Mouse (Mus musculus) WW6 (cell line): Measurements from ENCODE around the gene Nfkbid.

ENCODE experiments used
- DNase-seq: peaks from one replicate; pipeline ENCODE4 v3.0.0-alpha.2; 2013; ENCODE audit warnings: low read depth, low spot score

The Nfkbid gene

GRCm38 (mm10) chr7:30421175-30421889 is at the start of gene Nfkbid:
Nfkbid (plus strand) TSS chr7:30421732.
- peak; percentile 42 for DNase-seq

GRCm38 (mm10) chr7:30373501-30373962 is 48.0 kb upstream of the Nfkbid start:
- DNase-seq: peak; percentile 93

- no peak for DNase-seq
These were observed 41.5 kb upstream of the Nfkbid start for GRCm38 (mm10) chr7:30380061-30380460.

DNA sequence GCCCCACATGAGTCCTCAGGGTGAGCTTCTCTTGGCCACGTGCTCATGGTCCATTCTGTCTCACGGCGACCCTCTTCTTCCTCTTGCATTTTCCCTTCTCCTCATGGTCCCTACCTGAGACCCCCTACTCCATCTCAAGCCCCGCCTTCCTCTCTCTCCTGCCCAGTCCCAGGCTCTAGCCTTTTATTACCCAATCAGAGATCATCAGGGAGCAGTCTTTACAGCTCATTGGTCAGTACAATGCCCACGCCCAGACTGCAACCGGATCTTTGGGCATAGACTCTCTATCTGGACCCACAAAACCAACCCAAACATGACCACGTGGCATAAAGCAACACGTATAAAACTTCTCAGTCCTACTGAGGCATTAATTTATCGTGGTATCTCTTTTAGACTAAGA is 37.4 kb upstream of the Nfkbid start:
- DNase-seq: no peak

DNA sequence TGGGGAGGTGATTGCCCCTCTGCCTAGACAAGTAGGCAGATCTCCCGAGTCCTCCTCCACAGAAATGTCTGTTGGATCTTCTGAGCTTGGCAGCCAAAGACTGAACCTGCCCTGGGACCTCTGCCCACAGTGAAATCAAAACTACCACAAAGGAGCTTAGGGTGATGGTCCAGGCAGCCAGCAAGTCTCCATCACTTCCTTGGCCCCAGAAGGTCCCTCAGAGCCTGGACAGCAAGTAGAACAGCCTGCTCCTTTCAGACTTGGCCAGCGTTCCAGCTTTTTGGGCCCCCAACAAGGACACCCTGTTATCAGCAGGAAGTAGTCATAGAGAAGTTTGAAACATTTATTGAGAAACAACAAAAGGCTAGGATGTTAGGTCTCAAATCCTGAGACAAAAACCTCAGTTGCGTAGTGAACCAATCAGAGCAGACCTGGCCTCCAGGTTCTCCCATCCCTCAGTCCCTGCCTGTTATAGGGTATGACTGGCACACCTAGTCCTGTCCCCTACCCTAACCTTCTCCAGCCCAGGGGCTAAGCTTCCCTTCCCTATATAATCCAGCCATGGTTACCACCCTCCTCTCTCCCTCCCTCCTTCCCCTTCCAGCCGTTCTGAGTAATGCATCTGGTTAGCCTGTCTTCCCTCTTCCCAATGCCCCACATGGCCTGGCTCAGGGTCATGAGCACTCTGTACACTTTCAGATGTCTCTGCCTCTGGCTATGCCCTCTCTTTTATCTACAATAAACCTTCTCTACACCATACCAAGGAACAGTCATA is 28.6 kb upstream of the Nfkbid start:
- no peak for DNase-seq

DNA sequence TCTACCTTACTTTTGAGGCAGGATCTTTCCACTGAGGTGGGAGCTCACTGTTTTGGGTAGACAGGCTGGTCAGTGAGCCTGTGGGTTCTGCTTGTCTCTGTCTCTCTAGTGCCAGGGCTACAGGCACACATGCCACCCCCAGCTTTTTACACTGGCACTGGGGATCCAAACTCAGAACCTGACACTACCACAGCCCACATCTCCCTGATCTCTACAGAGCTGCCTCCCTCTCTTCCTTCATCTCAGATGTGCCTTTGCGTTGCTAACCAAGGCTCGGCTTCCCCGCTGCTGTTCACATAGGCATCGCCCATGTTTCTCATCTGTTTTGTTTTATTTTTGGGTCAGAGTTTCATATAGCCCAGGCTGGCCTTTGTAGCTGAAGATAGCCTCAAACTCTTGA is 27.9 kb upstream of the Nfkbid start:
- DNase-seq: no peak

GRCm38 (mm10) chr7:30394379-30394778 is 27.2 kb upstream of the Nfkbid start:
- no peak for DNase-seq

DNA sequence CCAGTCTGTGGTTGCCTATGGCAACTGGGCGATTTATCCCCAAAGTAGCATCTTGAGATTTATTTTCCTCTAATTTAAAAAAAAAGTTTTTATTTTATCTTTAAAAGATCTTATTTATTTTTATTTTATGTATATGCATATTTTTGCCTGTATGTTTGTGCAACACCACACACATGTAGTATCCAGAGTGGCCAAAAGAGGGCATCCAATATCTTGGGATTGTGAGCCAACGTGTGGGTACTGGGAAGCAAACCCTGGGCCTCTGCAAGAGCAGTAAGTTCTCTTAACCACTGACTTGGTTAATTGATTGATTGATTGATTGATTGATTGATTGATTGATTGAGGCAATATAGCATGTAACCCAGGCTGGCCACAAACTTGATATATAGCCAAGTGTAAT is 26.7 kb upstream of the Nfkbid start:
- no peak for DNase-seq

GRCm38 (mm10) chr7:30399671-30400070 is 21.9 kb upstream of the Nfkbid start:
- DNase-seq: no peak

DNA sequence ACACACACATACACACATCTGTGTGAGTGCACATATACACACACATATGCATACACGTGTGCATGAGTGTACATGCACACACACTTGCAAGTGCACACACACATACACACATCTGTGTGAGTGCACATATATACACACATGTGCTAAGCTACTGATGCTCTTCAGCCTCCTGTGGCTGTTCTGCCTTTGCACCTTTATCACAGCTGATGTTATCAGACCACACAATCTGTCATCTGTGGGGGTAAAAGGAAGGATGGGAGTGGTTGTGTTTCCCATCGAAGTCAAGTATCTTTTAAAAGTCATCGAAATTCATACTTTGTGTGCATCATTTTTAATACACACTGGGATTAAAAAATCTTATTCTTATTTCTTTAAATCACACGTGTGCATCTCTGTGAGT is 19.2 kb upstream of the Nfkbid start:
- DNase-seq: no peak

- no peak for DNase-seq
These were observed 12.9 kb upstream of the Nfkbid start for GRCm38 (mm10) chr7:30408639-30409038.

DNA sequence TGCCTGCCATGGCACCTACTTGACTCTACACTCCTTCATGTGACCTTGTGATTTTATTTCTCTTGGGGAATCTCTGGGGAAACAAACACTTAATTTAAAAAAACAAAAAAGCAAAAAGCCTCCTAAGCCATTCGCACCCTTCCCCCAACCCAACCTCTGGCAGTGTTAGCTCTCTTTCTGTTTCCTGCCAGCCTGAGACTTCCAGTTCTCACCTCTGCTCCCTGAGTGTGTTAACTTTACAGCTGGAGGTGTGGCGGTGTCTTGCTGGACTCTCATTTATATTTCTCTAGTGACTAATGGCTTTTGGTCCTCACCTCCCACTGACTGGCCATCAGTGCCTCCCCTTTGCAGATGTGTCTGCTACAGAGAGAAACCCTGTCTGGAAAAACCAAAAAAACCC is 11.7 kb upstream of the Nfkbid start:
- DNase-seq: no peak

DNA sequence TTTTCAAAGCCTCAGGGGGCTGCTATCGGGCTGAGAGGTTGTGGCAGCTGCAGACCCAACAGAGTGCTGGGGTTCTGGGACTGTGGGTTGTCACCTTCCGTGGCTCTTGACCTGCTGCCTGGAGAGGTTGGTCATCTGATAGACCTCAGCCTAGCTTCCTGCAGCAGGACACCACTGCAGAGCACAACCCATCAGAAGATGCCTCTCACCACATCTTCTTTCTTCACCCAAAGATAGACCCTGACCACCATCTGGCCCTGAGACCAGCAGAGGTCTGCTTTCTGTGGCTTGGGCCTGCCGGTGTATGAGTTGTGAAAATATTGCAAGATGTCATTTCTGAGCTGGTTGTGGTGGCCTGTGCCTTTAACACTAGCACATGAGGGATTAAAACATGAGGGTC is 10.5 kb upstream of the Nfkbid start:
- DNase-seq: no peak

DNA sequence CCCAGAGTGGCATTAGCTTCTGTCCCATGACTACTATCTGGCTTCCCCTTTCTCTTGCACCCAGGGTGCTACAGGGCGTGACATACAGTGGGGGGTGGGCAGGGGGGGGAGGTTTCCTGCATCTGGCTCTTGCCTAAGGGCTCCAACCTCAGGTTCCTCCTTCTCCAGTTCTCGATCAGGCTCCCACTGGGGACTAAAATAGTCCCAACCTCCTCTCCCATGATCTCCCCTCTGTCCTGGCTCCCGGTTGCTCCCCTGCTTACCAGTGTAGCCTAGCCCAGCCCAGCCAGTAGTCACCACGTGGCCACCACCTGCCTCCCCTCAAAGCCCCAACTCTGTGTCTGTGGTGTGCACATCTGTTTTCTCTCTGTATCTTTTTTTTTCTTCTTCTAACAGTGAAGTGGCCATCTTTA is 8.8 kb upstream of the Nfkbid start:
- DNase-seq: no peak

DNA sequence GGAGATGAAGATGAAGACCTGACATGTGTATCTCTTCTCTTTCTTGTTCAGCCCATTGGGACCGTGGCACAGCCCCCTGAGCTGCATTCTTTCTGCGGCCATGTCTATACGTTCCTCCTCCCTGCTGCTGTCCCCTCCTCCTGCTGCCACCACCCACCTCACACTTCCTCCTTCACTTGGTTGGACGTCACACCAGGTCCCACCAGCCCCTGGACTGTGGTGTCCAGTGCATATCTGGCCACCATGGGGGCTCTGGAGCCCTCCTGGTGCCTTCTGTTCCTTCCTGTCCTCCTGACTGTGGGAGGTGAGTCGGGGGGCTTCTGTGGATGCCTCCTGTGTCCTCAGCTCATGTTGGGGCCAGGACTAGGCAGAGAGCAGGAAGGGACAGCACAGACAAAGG is 7.9 kb upstream of the Nfkbid start, which contains the start of gene Tyrobp:
TSS of gene Tyrobp (plus strand) at position 165 of the 400 bp plus-strand sequence.
- no peak for DNase-seq

- no peak for DNase-seq
These were observed 3.7 kb upstream of the Nfkbid start for GRCm38 (mm10) chr7:30417856-30418255.

- no peak for DNase-seq
These were observed 1.7 kb upstream of the Nfkbid start, which contains the start of gene Hcst for GRCm38 (mm10) chr7:30419561-30420499. Hcst (minus strand) TSS chr7:30419854.

- no peak for DNase-seq
These were observed 859 bp upstream of the Nfkbid start for GRCm38 (mm10) chr7:30420673-30421072.

DNA sequence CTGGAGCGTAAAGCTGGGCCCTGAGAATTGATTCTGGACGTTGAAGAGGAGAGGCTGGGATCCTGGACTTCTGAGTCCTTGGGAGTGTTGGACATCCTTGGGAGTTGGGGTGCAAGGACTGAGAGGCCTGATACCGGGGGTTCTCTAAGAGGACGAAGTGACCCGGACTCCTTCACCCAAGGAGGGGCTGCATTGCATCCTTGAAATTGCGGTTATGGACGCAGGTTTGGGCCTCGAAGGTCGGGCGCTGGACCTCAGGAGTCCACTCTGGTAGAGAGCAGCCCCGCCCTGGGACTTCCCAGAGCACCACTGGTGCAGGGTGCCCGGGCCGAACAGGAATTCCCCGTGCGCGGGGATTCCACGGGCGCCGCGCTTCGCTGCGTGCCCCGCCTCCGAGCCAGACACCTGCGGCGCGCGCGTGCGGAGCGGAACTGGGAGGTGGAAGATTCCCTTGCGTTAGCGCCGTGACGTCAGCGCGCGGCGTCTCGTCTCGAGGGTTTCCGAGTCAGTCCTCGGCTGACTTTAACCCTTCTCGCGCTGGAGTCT is 431 bp downstream of the Nfkbid start:
- DNase-seq: peak; percentile 81

DNA sequence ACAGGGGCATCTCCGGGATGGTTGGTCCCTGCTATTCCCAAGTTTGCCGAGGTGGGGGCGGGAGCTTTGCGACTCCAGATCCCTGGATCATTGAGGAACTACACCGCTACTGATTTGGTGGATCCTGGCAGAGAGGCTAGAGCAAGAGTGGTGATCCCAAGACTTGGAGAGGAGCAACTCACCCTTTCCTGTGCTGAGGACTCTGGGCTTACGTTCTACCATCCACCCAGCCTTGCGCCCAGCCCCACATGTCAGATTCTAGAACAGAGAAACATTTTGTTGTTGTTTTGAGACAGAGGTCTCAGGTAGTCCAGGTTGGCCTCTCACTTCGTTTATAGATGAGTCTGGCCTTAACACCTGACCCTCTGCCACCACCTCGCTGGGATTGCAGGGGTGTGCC is 1.0 kb downstream of the Nfkbid start:
- no peak for DNase-seq

DNA sequence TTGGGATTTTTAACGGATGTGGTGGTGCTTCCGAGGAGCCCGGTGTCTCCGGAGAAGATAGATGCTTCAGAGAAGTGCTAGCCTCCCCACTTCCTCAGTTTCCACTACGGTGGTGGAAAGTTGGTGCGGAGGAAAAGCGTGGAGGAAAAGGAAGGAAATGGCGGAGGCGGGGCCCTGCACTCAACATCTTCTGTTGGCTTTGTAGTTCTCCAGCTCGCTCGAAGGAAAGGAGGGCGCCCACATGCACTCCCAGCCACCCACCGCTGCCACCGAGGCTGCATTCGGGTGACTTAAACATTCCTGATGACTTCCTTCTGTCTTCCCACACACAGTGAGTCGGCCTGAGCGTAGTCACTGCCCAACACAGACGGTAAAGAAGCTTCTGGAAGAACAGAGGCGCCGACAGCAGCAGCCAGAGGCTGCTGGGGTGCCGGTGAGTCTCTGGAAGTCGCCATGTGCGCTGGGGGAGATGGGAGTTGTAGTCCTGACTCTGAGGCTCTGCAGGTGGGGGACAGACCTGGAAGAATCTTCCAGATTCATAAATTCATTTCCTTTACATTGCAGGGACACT is 1.6 kb downstream of the Nfkbid start:
- DNase-seq: no peak
